Mouse (Mus musculus): ENCODE data around the gene Pvalb. TPM values are rescaled to one million over a fixed set of nuclear protein-coding genes. Genes with fewer than 3 reads are reported as not detected.

Gene Pvalb
- total and polyA plus RNA-seq, 3 experiments: not detected

GRCm38 (mm10) chr15:78204053-78204847 lies 1.9 kb downstream of the Pvalb start (continued):
- TF ChIP-seq E2F4 (IDR thresholded peaks at IDR 0.05; ENCODE audit: borderline replicate concordance, low read depth, low read length): no peak
- TF ChIP-seq MEF2A (IDR thresholded peaks at IDR 0.05; ENCODE audit: extremely low read depth, insufficient replicate concordance, low read depth, low read length, poor library complexity, severe bottlenecking): no peak

- TF ChIP-seq RAD21 (IDR thresholded peaks at IDR 0.05; ENCODE audit: low read depth, low read length) (no peak), NRF1 (IDR thresholded peaks at IDR 0.05; ENCODE audit: insufficient read depth, low read depth, low read length, poor library complexity, severe bottlenecking) (no peak), TCF12 (IDR thresholded peaks at IDR 0.05; ENCODE audit: low read depth, low read length) (no peak), MEF2A (IDR thresholded peaks at IDR 0.05; ENCODE audit: extremely low read depth, insufficient replicate concordance, low read depth, low read length, poor library complexity, severe bottlenecking) (no peak), MAFK (IDR thresholded peaks at IDR 0.05; ENCODE audit: borderline replicate concordance, low read depth, low read length) (no peak), SIN3A (IDR thresholded peaks at IDR 0.05; ENCODE audit: low read length) (no peak), POLR2AphosphoS2 (IDR thresholded peaks at IDR 0.05; ENCODE audit: low read length) (no peak), CHD1 (IDR thresholded peaks at IDR 0.05; ENCODE audit: low read depth, low read length) (no peak), ZMIZ1 (IDR thresholded peaks at IDR 0.05; ENCODE audit: low read depth, low read length) (no peak), ELF1 (IDR thresholded peaks at IDR 0.05; ENCODE audit: low read depth, low read length) (no peak), NELFE (IDR thresholded peaks at IDR 0.05; ENCODE audit: low read depth, low read length) (no peak), USF1 (IDR thresholded peaks at IDR 0.05; ENCODE audit: low read depth, low read length) (no peak), ETS1 (IDR thresholded peaks at IDR 0.05; ENCODE audit: low read depth, low read length) (no peak)
- no peak overlapping the region for H3K4me3 ChIP-seq (ENCODE audit: control insufficient read depth in 1 of 2, insufficient read depth in 1 of 2, low read depth in 2 of 2, low read length in 2 of 2)
- H3K27ac ChIP-seq (ENCODE audit: control insufficient read depth, low read depth, low read length): no peak overlapping the region
- no peak overlapping the region for H3K9ac ChIP-seq (ENCODE audit: control insufficient read depth, low read depth, low read length, poor library complexity, severe bottlenecking)
- DNase-seq (ENCODE audit: low read depth, low spot score): no peak
- no peaks in the 10 kb centered on the region for H3K79me2 ChIP-seq (ENCODE audit: control insufficient read depth, insufficient read depth, low read length, poor library complexity)
- H3K4me1 ChIP-seq (ENCODE audit: control insufficient read depth in 1 of 2, insufficient read depth in 2 of 2, low read length in 2 of 2): no peaks in the 10 kb centered on the region
- no peaks in the 10 kb centered on the region for H3K36me3 ChIP-seq (ENCODE audit: control insufficient read depth in 1 of 2, insufficient read depth in 2 of 2, low read length in 2 of 2)
- H3K27me3 ChIP-seq (ENCODE audit: control insufficient read depth in 1 of 2, insufficient read depth in 2 of 2, low read length in 2 of 2): peaks cover 2 to 8% of the 10 kb centered on the region in 2 experiments
- H3K9me3 ChIP-seq (replicated peaks; ENCODE audit: insufficient read depth, low read length): no peaks in the 10 kb centered on the region
These were observed 10.9 kb downstream of the Pvalb start for GRCm38 (mm10) chr15:78195096-78195880.

GRCm38 (mm10) chr15:78194320-78194719 lies 11.9 kb downstream of the Pvalb start:
- Histone ChIP-seq H3K79me2 (ENCODE audit: control insufficient read depth, insufficient read depth, low read length, poor library complexity) (no peaks in the 10 kb centered on the region), H3K4me1 (ENCODE audit: control insufficient read depth in 1 of 2, insufficient read depth in 2 of 2, low read length in 2 of 2) (no peaks in the 10 kb centered on the region), H3K4me3 (ENCODE audit: control insufficient read depth in 1 of 2, insufficient read depth in 1 of 2, low read depth in 2 of 2, low read length in 2 of 2) (no peak overlapping the region), H3K9ac (ENCODE audit: control insufficient read depth, low read depth, low read length, poor library complexity, severe bottlenecking) (no peak overlapping the region), H3K9me3 (replicated peaks; ENCODE audit: insufficient read depth, low read length) (no peaks in the 10 kb centered on the region), H3K36me3 (ENCODE audit: control insufficient read depth in 1 of 2, insufficient read depth in 2 of 2, low read length in 2 of 2) (no peaks in the 10 kb centered on the region), H3K27me3 (ENCODE audit: control insufficient read depth in 1 of 2, insufficient read depth in 2 of 2, low read length in 2 of 2) (peaks cover 2 to 6% of the 10 kb centered on the region in 2 experiments), H3K27ac (ENCODE audit: control insufficient read depth, low read depth, low read length) (no peak overlapping the region)
- TF ChIP-seq MAZ (IDR thresholded peaks at IDR 0.05; ENCODE audit: low read depth, low read length) (no peak), ELF1 (IDR thresholded peaks at IDR 0.05; ENCODE audit: low read depth, low read length) (no peak), TAL1 (IDR thresholded peaks at IDR 0.05; ENCODE audit: low read length) (no peak), MYB (IDR thresholded peaks at IDR 0.05; ENCODE audit: low read depth, low read length) (no peak), RCOR1 (IDR thresholded peaks at IDR 0.05; ENCODE audit: low read depth, low read length) (no peak), ZC3H11A (IDR thresholded peaks at IDR 0.05; ENCODE audit: low read depth, low read length) (no peak), HCFC1 (IDR thresholded peaks at IDR 0.05; ENCODE audit: low read depth, low read length) (no peak), GABPA (IDR thresholded peaks at IDR 0.05; ENCODE audit: low read depth, low read length) (no peak), MAFK (IDR thresholded peaks at IDR 0.05; ENCODE audit: borderline replicate concordance, low read depth, low read length) (no peak), MYC (IDR thresholded peaks at IDR 0.05; ENCODE audit: low read depth, low read length) (no peak)
- no peak for DNase-seq (ENCODE audit: low read depth, low spot score)

All from MEL (cell line).